Mouse (Mus musculus): ENCODE results near the gene Gm8229.
"Not testable (repeated sequence)": the region's sequence is repeated elsewhere in the genome, so short reads cannot be mapped to it uniquely, and the experiment has no call there.

Gene Gm8229

GRCm38 (mm10) chr14:44365057-44365456 lies at the start of gene Gm8229:
Gene Gm8229 (plus strand): TSS chr14:44365357.
- DNase-seq (ENCODE audit: low spot score): not testable (repeated sequence)

GRCm38 (mm10) chr14:44338484-44338883 lies 26.7 kb upstream of the Gm8229 start, which contains the start of gene Gm5930:
Gene Gm5930 (minus strand): TSS chr14:44338584.
- DNase-seq (ENCODE audit: low spot score): not testable (repeated sequence)

GRCm38 (mm10) chr14:44361416-44361815 lies 3.7 kb upstream of the Gm8229 start:
- not testable (repeated sequence) for DNase-seq (ENCODE audit: low spot score)

- DNase-seq (ENCODE audit: low spot score): peak; percentile 37
Measured at GRCm38 (mm10) chr14:44362301-44362700, 2.9 kb upstream of the Gm8229 start.

- DNase-seq (ENCODE audit: low spot score): not testable (repeated sequence)
Measured at GRCm38 (mm10) chr14:44384233-44384632, 19.1 kb downstream of the Gm8229 start.

GRCm38 (mm10) chr14:44410588-44410987 lies 45.4 kb downstream of the Gm8229 start, which contains the start of gene Gm3371:
Gene Gm3371 (minus strand): TSS chr14:44410688.
- not testable (repeated sequence) for DNase-seq (ENCODE audit: low spot score)
